Mouse (Mus musculus): ENCODE measurements at regions not wholly inside any gene's neighbourhood (a gene's known extent, or its start where the extent isn't known, plus 50 kb on each side); places are given as distances from the start of the nearest gene placed in this dataset.

DNA sequence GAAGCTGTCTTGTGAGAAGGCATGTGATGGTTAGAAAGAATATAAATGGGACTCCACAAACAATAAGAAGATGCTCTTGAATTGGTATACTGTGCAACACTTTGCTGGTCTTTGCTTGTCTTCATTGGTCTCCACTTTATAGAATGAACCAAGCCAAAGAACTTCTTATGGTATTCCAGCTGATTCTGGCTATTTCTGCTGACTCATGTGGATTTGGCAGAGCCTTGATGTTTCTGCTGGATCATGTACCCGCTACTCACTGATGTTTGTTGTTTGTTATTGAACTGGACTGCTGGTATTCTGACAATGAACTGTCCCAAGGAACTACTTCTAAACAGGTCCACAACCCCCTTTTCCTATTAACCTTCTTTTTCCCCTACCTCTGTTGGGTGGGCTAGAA is 234.5 kb upstream of the Prep start:
- no peak for DNase-seq (ENCODE audit: low read depth, low spot score)

- no peak for DNase-seq (ENCODE audit: low read depth, low spot score)
Measured at GRCm38 (mm10) chr10:44826271-44826670, 240.7 kb upstream of the Prep start.

DNA sequence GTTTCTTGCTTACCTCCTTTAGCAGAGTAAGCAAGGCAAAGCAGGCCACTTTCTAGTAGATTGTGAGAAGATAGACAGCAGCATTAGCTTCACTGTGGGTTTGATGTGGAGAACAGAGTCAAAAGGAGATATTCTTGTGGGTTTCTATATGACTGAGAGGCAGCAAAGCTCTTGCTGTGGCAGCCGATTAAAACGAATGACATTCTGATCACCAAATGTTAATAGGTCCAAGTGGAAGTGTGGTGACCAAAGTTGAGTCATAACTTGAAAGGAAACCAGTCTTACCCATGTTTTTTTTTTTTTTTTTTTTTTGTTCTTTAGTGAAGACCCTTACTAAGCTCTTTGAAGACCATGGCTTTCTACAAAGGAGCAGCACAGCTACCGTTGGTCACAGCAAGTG is 245.3 kb upstream of the Prep start:
- no peak for DNase-seq (ENCODE audit: low read depth, low spot score)

GRCm38 (mm10) chr10:44820379-44820778 is 246.6 kb upstream of the Prep start:
- no peak for DNase-seq (ENCODE audit: low read depth, low spot score)

DNA sequence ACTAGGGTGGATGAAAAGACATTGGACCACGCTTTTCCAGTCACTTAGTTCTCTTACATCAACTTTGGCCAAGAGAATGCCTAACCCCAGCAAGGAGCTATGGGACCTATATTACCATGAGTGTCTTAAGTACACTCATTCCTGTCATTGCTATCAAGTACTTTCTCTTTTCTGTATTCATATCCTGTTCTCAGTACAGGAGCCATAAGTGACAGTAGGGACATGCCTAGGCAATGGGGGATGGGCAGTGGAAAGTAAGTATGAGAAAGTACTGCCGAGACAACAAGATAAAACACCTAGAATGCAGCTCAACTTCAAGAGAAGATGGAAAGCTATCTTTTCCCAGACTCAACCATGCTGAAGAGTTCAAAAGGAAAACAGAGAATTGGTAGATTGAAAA is 247.6 kb upstream of the Prep start:
- DNase-seq (ENCODE audit: low read depth, low spot score): no peak

- DNase-seq (ENCODE audit: low read depth, low spot score): no peak
Measured at GRCm38 (mm10) chr10:44818615-44819014, 248.4 kb upstream of the Prep start.

- no peak for DNase-seq (ENCODE audit: low read depth, low spot score)
Measured at GRCm38 (mm10) chr10:44796205-44796604, 267.9 kb upstream of the Prdm1 start.

- no peak for DNase-seq (ENCODE audit: low read depth, low spot score)
Measured at GRCm38 (mm10) chr10:44785386-44785785, 257.1 kb upstream of the Prdm1 start.

DNA sequence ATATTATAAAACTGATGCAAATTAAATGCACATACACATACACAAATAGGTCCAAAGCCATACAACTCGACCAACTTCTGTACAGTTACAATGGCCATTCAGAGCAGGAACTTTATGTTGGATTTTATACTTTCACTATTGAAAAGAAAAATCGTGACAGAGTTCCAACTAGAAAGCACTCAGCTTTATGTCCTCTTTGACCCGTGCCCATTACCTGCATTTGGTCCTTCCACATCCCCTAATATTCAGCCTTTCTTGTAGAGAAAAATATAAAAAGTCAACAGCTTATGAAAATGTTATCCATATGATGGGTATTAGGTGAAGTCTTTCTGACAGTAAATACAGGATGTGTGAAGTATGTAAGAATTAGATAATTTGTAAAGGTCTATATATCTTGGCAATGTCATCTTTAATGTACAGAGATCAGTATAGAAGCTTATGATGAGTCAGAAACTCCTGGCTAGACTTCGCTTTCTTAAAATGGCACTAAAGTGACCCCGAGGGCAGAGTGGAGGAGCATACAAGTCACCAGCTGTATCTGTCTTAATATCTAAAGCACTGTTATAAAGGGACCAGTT is 252.2 kb upstream of the Prdm1 start:
- no peak for DNase-seq (ENCODE audit: low read depth, low spot score)

GRCm38 (mm10) chr10:44779568-44780207 is 251.4 kb upstream of the Prdm1 start:
- DNase-seq (ENCODE audit: low read depth, low spot score): no peak

GRCm38 (mm10) chr10:44777214-44777613 is 248.9 kb upstream of the Prdm1 start:
- DNase-seq (ENCODE audit: low read depth, low spot score): no peak

DNA sequence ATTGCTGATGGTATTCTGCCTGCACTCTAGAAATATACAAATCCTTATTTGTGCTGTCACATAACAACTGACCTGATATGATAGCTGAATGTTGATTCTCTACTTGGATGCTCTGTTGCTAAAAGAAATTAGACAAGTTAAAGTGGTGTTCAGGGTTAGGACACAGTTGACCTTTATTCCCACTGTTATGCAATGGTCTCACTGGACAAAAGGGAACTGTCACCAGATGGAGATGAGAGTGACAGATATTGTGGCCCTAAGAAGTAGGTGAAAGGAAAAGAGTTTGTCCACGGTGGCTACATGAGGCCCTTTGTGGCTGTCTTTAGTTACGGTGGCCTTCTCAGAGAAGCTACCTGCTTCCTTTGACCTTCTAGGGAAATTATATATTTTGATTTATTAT is 247.9 kb upstream of the Prdm1 start:
- no peak for DNase-seq (ENCODE audit: low read depth, low spot score)

DNA sequence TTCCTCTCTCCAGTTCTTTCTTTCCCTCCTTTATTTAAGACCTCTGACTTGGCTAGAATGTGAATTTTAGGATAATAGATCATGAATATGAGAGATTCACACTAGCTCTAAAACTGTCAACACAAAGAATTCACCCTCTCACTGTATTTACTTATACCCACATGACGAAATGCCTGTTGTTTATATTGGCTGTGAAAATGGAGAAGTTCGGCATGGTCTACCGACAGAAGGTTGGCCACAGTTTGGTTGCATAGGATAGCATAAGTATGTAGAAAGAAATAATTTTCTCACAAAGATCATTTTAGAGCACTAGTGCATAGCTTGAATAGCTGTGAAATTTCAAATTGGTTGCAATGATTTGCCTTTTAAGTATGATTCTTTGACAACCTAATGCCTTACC is 237.2 kb upstream of the Prdm1 start:
- no peak for DNase-seq (ENCODE audit: low read depth, low spot score)

DNA sequence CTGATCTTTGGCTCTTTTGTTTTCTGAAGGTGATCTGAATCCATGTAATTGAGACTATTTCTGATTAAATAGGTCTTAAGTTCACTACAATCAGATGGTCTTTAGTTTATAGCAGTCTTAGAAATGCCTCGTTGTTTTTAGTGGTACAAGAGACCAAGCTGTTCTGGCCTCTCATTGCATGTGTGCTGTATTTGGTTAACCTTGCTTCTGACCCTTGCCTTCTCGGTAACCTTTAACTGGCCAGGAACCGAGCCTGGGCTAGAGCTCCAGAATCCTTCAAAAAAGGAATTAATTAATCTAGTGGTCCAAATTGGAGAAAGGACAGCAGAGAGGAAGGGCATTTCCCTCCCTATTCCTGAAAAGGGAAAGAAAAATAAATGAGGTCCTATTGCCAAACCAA is 234.8 kb upstream of the Prdm1 start:
- DNase-seq (ENCODE audit: low read depth, low spot score): no peak

DNA sequence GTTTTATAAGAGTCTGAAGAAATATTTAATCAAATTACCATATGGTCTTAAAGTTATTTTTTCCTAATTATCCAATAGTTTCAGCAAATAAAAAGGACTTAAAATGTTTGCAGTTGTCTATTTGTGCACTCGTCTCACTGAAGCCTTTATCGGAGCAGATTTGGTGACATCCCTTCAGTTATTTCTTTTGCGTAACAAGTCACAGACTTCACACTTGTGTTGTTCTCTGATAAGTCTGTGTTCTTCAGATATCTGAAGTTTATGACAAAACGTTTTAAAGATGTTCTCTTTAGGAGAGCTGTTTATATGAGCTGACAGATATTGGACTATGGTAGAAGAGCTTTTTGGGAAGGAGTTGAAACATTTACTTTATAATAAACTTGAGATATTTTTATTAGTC is 233.8 kb upstream of the Prdm1 start:
- no peak for DNase-seq (ENCODE audit: low read depth, low spot score)

DNA sequence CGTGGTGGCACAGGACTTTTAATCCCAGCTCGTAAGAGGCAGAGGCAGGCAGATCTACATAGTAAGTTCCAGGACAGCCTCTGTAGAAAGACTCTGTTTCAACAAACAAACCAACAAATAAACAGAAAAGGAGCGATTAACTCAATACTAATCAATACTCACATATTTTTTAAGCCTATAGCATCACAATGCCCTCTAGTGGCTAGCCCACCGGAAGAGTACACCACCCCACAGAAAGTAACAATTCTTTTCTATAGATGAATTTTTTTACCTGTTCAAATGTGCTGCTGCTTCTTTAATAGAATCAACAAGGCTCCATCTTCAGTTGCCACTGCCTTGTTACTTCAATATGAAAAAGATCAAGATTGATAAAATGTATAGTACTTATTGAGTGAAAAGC is 233.0 kb upstream of the Prdm1 start:
- no peak for DNase-seq (ENCODE audit: low read depth, low spot score)

DNA sequence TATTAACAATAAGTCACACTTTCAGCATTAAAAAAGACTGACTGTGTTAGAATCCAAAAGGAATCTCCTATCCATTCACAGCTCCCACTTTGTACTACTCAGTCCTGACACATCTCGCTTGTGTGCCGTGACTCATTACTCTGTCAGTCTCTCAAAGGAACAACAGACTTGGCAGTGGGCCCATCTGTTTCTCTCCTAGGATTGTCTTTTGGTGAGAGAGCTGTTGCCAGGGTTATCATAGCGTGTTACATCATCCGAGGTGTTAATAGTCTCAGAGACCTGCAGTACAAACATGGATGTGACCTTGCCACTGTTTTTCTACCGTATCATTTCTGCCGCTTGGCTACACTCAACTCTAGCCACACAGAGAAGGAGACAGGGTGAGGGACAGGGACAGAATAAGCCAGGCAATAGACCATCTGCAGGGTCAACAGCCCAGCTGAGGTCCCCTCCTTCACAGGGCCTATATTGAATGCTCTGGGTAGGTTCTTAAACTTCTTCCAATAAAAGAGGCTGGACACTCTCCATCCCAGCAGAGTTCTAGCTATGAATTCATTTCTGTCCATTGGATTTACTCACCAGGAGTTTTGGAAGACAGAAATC is 227.2 kb upstream of the Prdm1 start:
- no peak for DNase-seq (ENCODE audit: low read depth, low spot score)

DNA sequence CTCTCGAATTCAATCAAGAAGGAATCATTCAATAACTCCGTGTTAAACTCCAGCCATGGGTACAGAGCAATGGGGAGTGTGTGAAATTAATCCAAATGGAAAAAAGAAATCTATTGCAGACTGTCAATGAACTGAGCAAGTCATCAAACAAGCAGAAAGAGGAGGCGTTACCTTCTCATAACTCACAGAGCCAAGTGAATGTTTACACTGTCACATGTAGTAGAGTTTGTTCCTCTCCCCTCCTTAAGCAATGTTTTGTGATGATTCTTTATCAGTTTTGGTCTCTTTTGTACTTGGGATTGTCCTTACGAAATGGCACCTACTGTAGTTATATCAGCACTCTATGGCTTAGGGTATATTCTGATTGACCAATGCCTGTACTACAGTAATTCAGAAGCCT is 226.6 kb upstream of the Prdm1 start:
- DNase-seq (ENCODE audit: low read depth, low spot score): no peak

DNA sequence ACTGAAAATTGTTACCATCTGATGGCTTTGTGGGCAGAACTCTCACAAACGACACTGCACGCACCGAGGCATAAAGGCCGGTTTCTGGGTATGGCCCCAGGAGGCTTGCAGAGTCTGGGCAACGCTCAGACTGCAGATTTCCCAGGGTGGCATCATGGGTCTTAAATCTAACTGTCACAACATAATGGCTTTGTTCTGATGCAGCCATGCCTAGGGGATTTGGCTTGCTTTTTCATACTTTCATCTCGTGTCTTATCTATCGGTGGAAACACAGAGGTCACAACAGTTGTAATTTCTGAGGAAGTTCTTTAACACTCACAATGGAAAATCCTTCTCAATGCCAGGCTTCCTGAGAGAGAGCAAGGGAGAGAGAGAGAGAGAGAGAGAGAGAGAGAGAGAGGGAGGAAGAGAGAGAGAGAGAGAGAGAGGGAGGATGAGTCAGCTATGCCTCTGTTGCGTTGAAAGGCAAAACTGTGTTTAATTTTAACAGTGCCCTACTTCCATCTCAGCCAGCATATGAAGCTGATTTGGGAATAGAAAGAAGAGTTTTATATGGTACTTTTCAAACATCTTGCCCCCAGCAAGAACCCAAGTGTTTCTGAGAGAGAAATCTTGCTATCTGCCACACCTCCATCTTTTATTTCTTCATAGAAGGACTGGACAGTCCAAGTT is 224.6 kb upstream of the Prdm1 start:
- no peak for DNase-seq (ENCODE audit: low read depth, low spot score)

GRCm38 (mm10) chr10:44751061-44751460 is 222.8 kb upstream of the Prdm1 start:
- no peak for DNase-seq (ENCODE audit: low read depth, low spot score)

GRCm38 (mm10) chr10:44749206-44749605 is 220.9 kb upstream of the Prdm1 start:
- DNase-seq (ENCODE audit: low read depth, low spot score): no peak

DNA sequence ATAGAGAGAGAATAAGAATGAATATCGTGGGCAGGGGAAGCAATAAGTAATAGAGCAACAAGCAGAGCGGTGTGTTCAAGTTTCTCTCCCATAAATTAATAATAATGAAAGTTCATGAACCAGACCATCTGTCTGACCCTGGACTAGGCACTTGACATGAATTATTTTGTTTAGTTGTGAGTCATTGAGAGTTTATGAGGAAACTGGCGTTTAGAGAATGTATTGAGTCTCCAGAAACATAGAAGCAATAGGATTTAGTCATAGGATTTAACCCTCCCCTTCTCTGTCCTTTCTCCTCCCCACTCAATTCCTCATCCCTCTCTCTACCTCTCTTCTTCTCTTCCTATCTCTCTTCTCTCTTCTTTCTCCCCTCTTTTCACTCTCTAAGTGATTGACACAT is 219.1 kb upstream of the Prdm1 start:
- DNase-seq (ENCODE audit: low read depth, low spot score): no peak

DNA sequence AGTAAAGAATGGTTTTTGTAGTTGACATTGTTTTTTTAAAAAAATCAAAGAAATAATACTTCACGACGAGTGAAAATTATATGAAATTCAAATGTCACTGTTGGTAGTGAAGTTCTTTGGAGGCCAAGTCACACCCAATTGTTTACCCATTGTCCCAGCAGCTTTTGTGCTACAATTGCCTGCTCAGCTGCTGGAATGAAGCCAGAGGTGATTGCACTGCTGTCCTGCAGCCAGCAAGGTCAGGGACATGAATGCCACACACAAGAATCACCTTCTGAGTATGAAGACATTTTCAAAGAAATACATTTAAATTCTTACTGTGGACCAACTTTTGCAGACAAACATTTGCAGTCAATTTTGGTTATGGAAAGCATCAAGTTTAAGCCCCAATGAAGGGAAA is 215.9 kb upstream of the Prdm1 start:
- peak; percentile 13 for DNase-seq (ENCODE audit: low read depth, low spot score)
